ENCODE assay signal across 16 mouse cellular contexts in genomic region chr5:97885427-97885826, GRCm38 (mm10).
"Had no signal": no experiment of that assay in that cellular context is flagged by ENCODE, and none has a peak within 500 bp of the region (broad histone marks: within the 10 kb centered on the region; RNA-seq: fewer than 3 reads in every experiment).

No protein-coding gene starts in this region.

- H3K27ac ChIP-seq: layer of hippocampus, adult 2 months; limb, embryonic 13.5 days; liver, embryonic 14.5 days; midbrain, embryonic 10.5 days; midbrain, embryonic 15.5 days; neural tube, embryonic 13.5 days; stomach, postnatal 0 days had no signal

- H3K9me3 ChIP-seq: limb, embryonic 13.5 days; midbrain, embryonic 10.5 days; midbrain, embryonic 15.5 days; neural tube, embryonic 13.5 days had no signal

- H3K4me3 ChIP-seq: layer of hippocampus, adult 2 months; limb, embryonic 13.5 days; midbrain, embryonic 10.5 days; midbrain, embryonic 15.5 days; neural tube, embryonic 13.5 days had no signal

- H3K4me2 ChIP-seq: limb, embryonic 13.5 days; midbrain, embryonic 15.5 days; neural tube, embryonic 13.5 days had no signal

- H3K4me1 ChIP-seq: limb, embryonic 13.5 days; midbrain, embryonic 15.5 days; neural tube, embryonic 13.5 days had no signal

- H3K36me3 ChIP-seq: midbrain, embryonic 15.5 days; neural tube, embryonic 13.5 days had no signal

- DNase-seq: kidney, postnatal 10 days; kidney, postnatal 4 days; left cerebral cortex, postnatal 4 days; lung, adult 18-20 months; right cerebral cortex, adult 18-20 months; right cerebral cortex, postnatal 25 days; thymus, adult 18-20 months; thymus, postnatal 14 days had no signal

- ATAC-seq: intestine, embryonic 16.5 days; midbrain, embryonic 15.5 days had no signal

- H3K27me3 ChIP-seq: limb, embryonic 13.5 days; midbrain, embryonic 15.5 days; neural tube, embryonic 13.5 days had no signal

- H3K9ac ChIP-seq: limb, embryonic 13.5 days; liver, embryonic 14.5 days; midbrain, embryonic 15.5 days; neural tube, embryonic 13.5 days had no signal
